Mouse (Mus musculus) hindbrain, embryonic 10.5 days (tissue): ENCODE results near the gene Thpo. TPM values are rescaled to one million over a fixed set of nuclear protein-coding genes. Genes with fewer than 3 reads are reported as not detected.

Experiments used
- DNase-seq: peaks from one replicate; pipeline ENCODE4 v3.0.0-alpha.2; 2017; ENCODE audit warnings: low spot score
- H3K27ac ChIP-seq: fragments of 300-500 bp; sonication (generic); 2 replicates; pipeline ENCODE4 v1.5.1; 2016; ENCODE audit warnings: mild to moderate bottlenecking, moderate library complexity
- H3K27me3 ChIP-seq: fragments of 300-500 bp; sonication (generic); 2 replicates; pipeline ENCODE4 v1.6.1; 2016; ENCODE audit warnings: mild to moderate bottlenecking; ENCODE audit not compliant: poor library complexity, insufficient read depth, severe bottlenecking
- H3K36me3 ChIP-seq: fragments of 300-500 bp; sonication (generic); 2 replicates; pipeline ENCODE4 v1.6.1; 2016; ENCODE audit warnings: mild to moderate bottlenecking, moderate library complexity
- H3K4me1 ChIP-seq: fragments of 300-500 bp; sonication (generic); replicated peaks from 2 replicates; pipeline ENCODE4 v1.6.1; 2016; ENCODE audit warnings: mild to moderate bottlenecking
- H3K4me3 ChIP-seq: fragments of 300-500 bp; sonication (generic); 2 replicates; pipeline ENCODE4 v1.5.1; 2016; ENCODE audit warnings: mild to moderate bottlenecking, moderate library complexity
- H3K9me3 ChIP-seq: fragments of 300-500 bp; sonication (generic); 2 replicates; pipeline ENCODE4 v1.6.1; 2016; ENCODE audit warnings: mild to moderate bottlenecking, moderate library complexity
- WGBS: fragments of 180-500 bp; shearing (Covaris S2); methylation state at CpG from one replicate; pipeline ENCODE4 v1.1.7; 2016; 5-methylcytosine and 5-hydroxymethylcytosine counted together
- polyA plus RNA-seq: library from polyadenylated mRNA; unstranded; fragments of >200 nt; fragmentation: Nextera tagmentation; extraction: Ambion mirVana; gene quantifications from 2 replicates; pipeline ENCODE4 v1.2.1, GENCODE M21; 2016

Thpo gene
- polyA plus RNA-seq, 1 experiment from 2014 or later = 0.77 TPM

GRCm38 (mm10) chr16:20708939-20709734 lies 25.2 kb downstream of the Thpo start:
- peak; percentile 81 for DNase-seq
- no peaks in the 10 kb centered on the region for H3K27me3 ChIP-seq
- no peaks in the 10 kb centered on the region for H3K9me3 ChIP-seq
- peaks cover 42% of the 10 kb centered on the region for H3K4me1 ChIP-seq
- peaks cover 93% of the 10 kb centered on the region for H3K36me3 ChIP-seq
- no peak overlapping the region for H3K4me3 ChIP-seq
- 77% methylated on average over 19 of the region's 19 CpGs for WGBS
- H3K27ac ChIP-seq = no peak overlapping the region; the same call in 1 of the 2 replicates

GRCm38 (mm10) chr16:20708220-20708938 lies 25.9 kb downstream of the Thpo start:
- Histone ChIP-seq H3K9me3 (no peaks in the 10 kb centered on the region), H3K27ac (peak overlapping the region; percentile 46; the same call in 1 of the 2 replicates), H3K4me3 (no peak overlapping the region), H3K4me1 (peaks cover 37% of the 10 kb centered on the region), H3K36me3 (peaks cover 99% of the 10 kb centered on the region), H3K27me3 (no peaks in the 10 kb centered on the region)
- no peak for DNase-seq
- WGBS = 93% methylated on average over 21 of the region's 21 CpGs

GRCm38 (mm10) chr16:20706407-20707055 lies 27.8 kb downstream of the Thpo start:
- no peaks in the 10 kb centered on the region for H3K9me3 ChIP-seq
- 86% methylated on average over 2 of the region's 2 CpGs for WGBS
- no peaks in the 10 kb centered on the region for H3K27me3 ChIP-seq
- 0 out of 2 replicates have a peak overlapping the region, but pooled peaks have one; percentile 6 for H3K27ac ChIP-seq
- DNase-seq = no peak
- H3K4me3 ChIP-seq = no peak overlapping the region
- peaks cover 89% of the 10 kb centered on the region for H3K36me3 ChIP-seq
- H3K4me1 ChIP-seq = peaks cover 54% of the 10 kb centered on the region

- WGBS = 76% methylated on average over 3 of the region's 3 CpGs
- DNase-seq = no peak
- peaks cover 59% of the 10 kb centered on the region for H3K4me1 ChIP-seq
These were observed 28.5 kb downstream of the Thpo start for GRCm38 (mm10) chr16:20705786-20706185.

GRCm38 (mm10) chr16:20703699-20704400 lies 30.5 kb downstream of the Thpo start:
- Histone ChIP-seq H3K36me3 (peaks cover 75% of the 10 kb centered on the region), H3K4me1 (peaks cover 59% of the 10 kb centered on the region), H3K9me3 (no peaks in the 10 kb centered on the region), H3K4me3 (no peak overlapping the region), H3K27me3 (no peaks in the 10 kb centered on the region), H3K27ac (no peak overlapping the region)
- 95% methylated on average over 6 of the region's 6 CpGs for WGBS
- DNase-seq = no peak

More at GRCm38 (mm10) chr16:20705786-20706185, 28.5 kb downstream of the Thpo start:
- H3K27me3 ChIP-seq = no peaks in the 10 kb centered on the region
- no peaks in the 10 kb centered on the region for H3K9me3 ChIP-seq
- no peak overlapping the region for H3K4me3 ChIP-seq
- no peak overlapping the region for H3K27ac ChIP-seq
- peaks cover 82% of the 10 kb centered on the region for H3K36me3 ChIP-seq

- no peak for DNase-seq
- H3K9me3 ChIP-seq = no peaks in the 10 kb centered on the region
- H3K4me3 ChIP-seq = no peak overlapping the region
- 0 out of 2 replicates have a peak overlapping the region, but pooled peaks have one; percentile 23 for H3K27ac ChIP-seq
- peaks cover 59% of the 10 kb centered on the region for H3K4me1 ChIP-seq
- H3K27me3 ChIP-seq = no peaks in the 10 kb centered on the region
- peaks cover 67% of the 10 kb centered on the region for H3K36me3 ChIP-seq
- WGBS = 91% methylated on average over 10 of the region's 10 CpGs
These were observed 31.2 kb downstream of the Thpo start for GRCm38 (mm10) chr16:20703071-20703470.

- H3K4me3 ChIP-seq = peak overlapping the region; percentile 34
- H3K27me3 ChIP-seq = 0 out of 2 replicates have a peak, but pooled peaks cover 2% of the 10 kb centered on the region
- H3K4me1 ChIP-seq = peaks cover 55% of the 10 kb centered on the region
- H3K27ac ChIP-seq = peak overlapping the region; percentile 86
- peak; percentile 83 for DNase-seq
- no peaks in the 10 kb centered on the region for H3K9me3 ChIP-seq
- WGBS = 2% methylated on average over 8 of the region's 8 CpGs
- H3K36me3 ChIP-seq = peaks cover 62% of the 10 kb centered on the region
These were observed 31.8 kb downstream of the Thpo start for GRCm38 (mm10) chr16:20702522-20702893.

GRCm38 (mm10) chr16:20701729-20702521 lies 32.4 kb downstream of the Thpo start:
- DNase-seq = peak; percentile 48
- H3K36me3 ChIP-seq = peaks cover 56% of the 10 kb centered on the region
- 11% methylated on average over 12 of the region's 12 CpGs for WGBS
- 0 out of 2 replicates have a peak, but pooled peaks cover 3% of the 10 kb centered on the region for H3K27me3 ChIP-seq
- H3K4me1 ChIP-seq = peaks cover 49% of the 10 kb centered on the region
- H3K9me3 ChIP-seq = no peaks in the 10 kb centered on the region
- peak overlapping the region; percentile 86 for H3K27ac ChIP-seq
- H3K4me3 ChIP-seq = peak overlapping the region; percentile 34

GRCm38 (mm10) chr16:20701316-20701715 lies 33.0 kb downstream of the Thpo start:
- peaks cover 46% of the 10 kb centered on the region for H3K4me1 ChIP-seq
- H3K4me3 ChIP-seq = peak overlapping the region; percentile 34; the same call in 1 of the 2 replicates
- H3K9me3 ChIP-seq = no peaks in the 10 kb centered on the region
- WGBS = 36% methylated on average over 7 of the region's 7 CpGs
- H3K36me3 ChIP-seq = peaks cover 50% of the 10 kb centered on the region
- 0 out of 2 replicates have a peak, but pooled peaks cover 3% of the 10 kb centered on the region for H3K27me3 ChIP-seq
- DNase-seq = peak; percentile 20
- H3K27ac ChIP-seq = peak overlapping the region; percentile 86

- peak; percentile 26 for DNase-seq
- H3K4me3 ChIP-seq = no peak overlapping the region
- H3K36me3 ChIP-seq = peaks cover 37% of the 10 kb centered on the region
- H3K27ac ChIP-seq = peak overlapping the region; percentile 64
- peaks cover 9% of the 10 kb centered on the region for H3K27me3 ChIP-seq
- no peaks in the 10 kb centered on the region for H3K9me3 ChIP-seq
- 29% methylated on average over 5 of the region's 5 CpGs for WGBS
- H3K4me1 ChIP-seq = peaks cover 49% of the 10 kb centered on the region
These were observed 34.3 kb downstream of the Thpo start for GRCm38 (mm10) chr16:20700036-20700435.

- peaks cover 55% of the 10 kb centered on the region for H3K4me1 ChIP-seq
- no peak overlapping the region for H3K27ac ChIP-seq
- WGBS = 76% methylated on average over 5 of the region's 5 CpGs
- DNase-seq = no peak
- peaks cover 17% of the 10 kb centered on the region for H3K27me3 ChIP-seq
- peaks cover 29% of the 10 kb centered on the region for H3K36me3 ChIP-seq
- no peak overlapping the region for H3K4me3 ChIP-seq
- no peaks in the 10 kb centered on the region for H3K9me3 ChIP-seq
These were observed 35.0 kb downstream of the Thpo start for GRCm38 (mm10) chr16:20699266-20699665.
